Mouse (Mus musculus) spleen, adult 2 months (tissue): ENCODE results near the gene B130006D01Rik.

Source experiments
- CTCF ChIP-seq: fragments of 200-500 bp; IDR thresholded peaks from 2 replicates; pipeline ENCODE4 v1.5.1; 2011; ENCODE audit warnings: mild to moderate bottlenecking, inconsistent platforms; ENCODE audit not compliant: insufficient read depth, insufficient read length, insufficient replicate concordance; ENCODE audit errors: extremely low read depth
- POLR2A ChIP-seq: fragments of 200-500 bp; IDR thresholded peaks from 2 replicates; pipeline ENCODE4 v1.6.1; 2011; ENCODE audit warnings: low read depth, low read length, inconsistent platforms

- TF ChIP-seq CTCF = no peak
- TF ChIP-seq POLR2A = no peak
Measured at GRCm38 (mm10) chr11:95724466-95724865, 1.1 kb downstream of the B130006D01Rik start.
